Mouse (Mus musculus) layer of hippocampus, adult 18-20 months (tissue): ENCODE data around the gene Tbx5. TPM values are rescaled to one million over a fixed set of nuclear protein-coding genes. Genes with fewer than 3 reads are reported as not detected.

Source experiments
- total RNA-seq, 2 experiments: library from RNA; stranded (reverse); gene quantifications; 2 replicates each; pipeline ENCODE4 v1.2.3; 2021

Tbx5 gene
- total RNA-seq, 2 experiments from 2014 or later, result not detected

Other genes with a start within 250 kb of the Tbx5 start
- gene Tbx3, start 162.0 kb upstream of the Tbx5 start, total RNA-seq, result 1 to 10 TPM; 2.7 to 3.1 TPM